10 mouse cellular contexts compared by ENCODE assay signal in the genomic region with DNA sequence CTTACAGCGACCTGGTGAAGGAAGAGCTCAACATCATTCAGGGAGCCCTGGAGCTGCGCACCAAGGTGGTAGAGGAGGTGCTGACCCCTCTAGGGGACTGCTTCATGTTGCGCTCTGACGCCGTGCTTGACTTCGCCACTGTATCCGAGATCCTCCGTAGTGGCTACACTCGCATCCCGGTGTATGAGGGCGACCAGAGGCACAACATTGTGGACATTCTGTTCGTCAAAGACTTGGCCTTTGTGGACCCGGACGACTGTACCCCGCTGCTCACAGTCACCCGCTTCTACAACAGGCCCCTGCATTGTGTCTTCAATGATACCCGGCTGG. TPM values are rescaled to one million over a fixed set of nuclear protein-coding genes. Genes with fewer than 3 reads are reported as not detected.
DNase-seq lines count a peak whose midpoint lies in the region; ATAC-seq and TF ChIP-seq lines count a peak whose summit lies in the region.
"Had no signal": no experiment of that assay in that cellular context is flagged by ENCODE, and none has a peak within 500 bp of the region (broad histone marks: within the 10 kb centered on the region; RNA-seq: fewer than 3 reads in every experiment).

No protein-coding gene starts in this region.

- DNase-seq in gastrocnemius, adult 2 months, result no peak
- DNase-seq in gastrocnemius, postnatal 14 days, result no peak
- DNase-seq in testis, postnatal 14 days (ENCODE audit: low spot score), result no peak
- no peak for DNase-seq in liver, embryonic 13.5 days
- DNase-seq in adrenal gland, postnatal 10 days, result no peak
- no peak for DNase-seq in thymus, postnatal 36 days
- DNase-seq in frontal cortex, postnatal 14 days (ENCODE audit: low spot score in 2 of 2), result no peak

- intact Hi-C loops in gastrocnemius, adult 2 months (cut with DNase I), result no loop called here
- intact Hi-C loops in gastrocnemius, postnatal 14 days (cut with DNase I; ENCODE audit: low total_unique reads), result no loop called here

- H3K9me3 ChIP-seq in liver, embryonic 13.5 days (replicated peaks), result no peaks in the 10 kb centered on the region

- 15% methylated on average over 17 of the region's 17 CpGs for WGBS in liver, embryonic 13.5 days (ENCODE audit: insufficient replicate concordance)

- H3K9ac ChIP-seq in liver, embryonic 13.5 days, result no peak overlapping the region

- no peak for ATAC-seq in liver, embryonic 13.5 days (ENCODE audit: low read depth)

- no peak overlapping the region for H3K27ac ChIP-seq in gastrocnemius, adult 2 months
- no peak overlapping the region for H3K27ac ChIP-seq in testis, adult 2 months (ENCODE audit: control insufficient read depth, insufficient read depth, low read depth, low read length)
- H3K27ac ChIP-seq in liver, embryonic 13.5 days, result no peak overlapping the region

- H3K36me3 ChIP-seq in testis, adult 2 months (ENCODE audit: control insufficient read depth, insufficient read depth, low read length), result no peaks in the 10 kb centered on the region
- no peaks in the 10 kb centered on the region for H3K36me3 ChIP-seq in liver, embryonic 13.5 days

- TF ChIP-seq CTCF in gastrocnemius, adult 2 months (IDR thresholded peaks at IDR 0.05), result no peak
- no peak for TF ChIP-seq CTCF in testis, adult 2 months (IDR thresholded peaks at IDR 0.05; ENCODE audit: control insufficient read depth, insufficient read depth, insufficient replicate concordance, low read depth, low read length)

- no peaks in the 10 kb centered on the region for H3K27me3 ChIP-seq in testis, adult 2 months (ENCODE audit: control insufficient read depth, insufficient read depth, low read length)
- H3K27me3 ChIP-seq in liver, embryonic 13.5 days, result peaks cover 77% of the 10 kb centered on the region

- H3K4me2 ChIP-seq in liver, embryonic 13.5 days, result peak overlapping the region; percentile 71

- H3K4me1 ChIP-seq in testis, adult 2 months (ENCODE audit: control insufficient read depth, insufficient read depth, low read length), result peaks cover 13% of the 10 kb centered on the region
- peaks cover 11% of the 10 kb centered on the region for H3K4me1 ChIP-seq in liver, embryonic 13.5 days (replicated peaks)

- no peak for TF ChIP-seq POLR2A in testis, adult 2 months (IDR thresholded peaks at IDR 0.05; ENCODE audit: control insufficient read depth, low read depth, low read length)

- peak overlapping the region; percentile 71 for H3K4me3 ChIP-seq in gastrocnemius, adult 2 months
- peak overlapping the region; percentile 62 for H3K4me3 ChIP-seq in testis, adult 2 months (ENCODE audit: control insufficient read depth, low read depth, low read length)
- peak overlapping the region; percentile 55 for H3K4me3 ChIP-seq in liver, embryonic 13.5 days (replicated peaks)

RNA-seq across cellular contexts. Expression of a gene that starts 1.4 kb away (rescaled TPM):
- total RNA-seq in gastrocnemius, adult 2 months (2021), result under 1 TPM in 1 of 2 experiments, not detected in 1; 0.08 TPM
- under 1 TPM; 0.12 to 0.18 TPM for total RNA-seq in gastrocnemius, postnatal 14 days (2021)
- 2.9 and 3.9 TPM in 2 replicates for polyA plus RNA-seq in testis, adult 2 months (2012; rRNA removed)
- polyA plus RNA-seq in liver, embryonic 13.5 days (2015; fragmentation: Nextera tagmentation; extraction: Ambion mirVana), result 0.07 and 0.37 TPM in 2 replicates
- under 1 TPM; 0.21 to 0.42 TPM for total RNA-seq in adrenal gland, postnatal 10 days (2021)
- polyA plus RNA-seq: C2C12 had no signal

RNA-seq across cellular contexts. Expression of a gene that starts 53.5 kb away (rescaled TPM):
- total RNA-seq in gastrocnemius, adult 2 months (2021), result not detected
- under 1 TPM in 1 of 2 experiments, not detected in 1; 0.07 TPM for total RNA-seq in gastrocnemius, postnatal 14 days (2021)
- 1.3 TPM in 2 replicates for polyA plus RNA-seq in testis, adult 2 months (2012; rRNA removed)
- polyA plus RNA-seq in liver, embryonic 13.5 days (2015; fragmentation: Nextera tagmentation; extraction: Ambion mirVana), result 0.02 TPM in 1 of 2 replicates, not detected in the other
- total RNA-seq in adrenal gland, postnatal 10 days (2021), result not detected
- total RNA-seq: adrenal gland, postnatal 14 days had no signal
- polyA plus RNA-seq: C2C12 had no signal
